Mouse (Mus musculus): ENCODE data around the gene Map3k21.
A peak's percentile ranks its signal among the peaks of the same experiment; 100 is the strongest.

The Map3k21 gene

GRCm38 (mm10) chr8:125910365-125911228 is at the start of gene Map3k21:
Gene Map3k21, plus strand, starts transcription at chr8:125910450.
- no peak for DNase-seq (ENCODE audit: low spot score)

GRCm38 (mm10) chr8:125866125-125866524 is 44.1 kb upstream of the Map3k21 start:
- DNase-seq (ENCODE audit: low spot score): no peak

GRCm38 (mm10) chr8:125868552-125868951 is 41.7 kb upstream of the Map3k21 start:
- no peak for DNase-seq (ENCODE audit: low spot score)

GRCm38 (mm10) chr8:125869739-125870138 is 40.5 kb upstream of the Map3k21 start:
- no peak for DNase-seq (ENCODE audit: low spot score)

GRCm38 (mm10) chr8:125870179-125870702 is 40.0 kb upstream of the Map3k21 start:
- DNase-seq (ENCODE audit: low spot score): no peak

GRCm38 (mm10) chr8:125870821-125871321 is 39.4 kb upstream of the Map3k21 start:
- peak; percentile 74 for DNase-seq (ENCODE audit: low spot score)

- no peak for DNase-seq (ENCODE audit: low spot score)
These were observed 37.6 kb upstream of the Map3k21 start for GRCm38 (mm10) chr8:125872501-125873249.

GRCm38 (mm10) chr8:125873250-125873534 is 37.1 kb upstream of the Map3k21 start:
- no peak for DNase-seq (ENCODE audit: low spot score)

GRCm38 (mm10) chr8:125880447-125880846 is 29.8 kb upstream of the Map3k21 start:
- DNase-seq (ENCODE audit: low spot score): no peak

GRCm38 (mm10) chr8:125887549-125887948 is 22.7 kb upstream of the Map3k21 start:
- no peak for DNase-seq (ENCODE audit: low spot score)

GRCm38 (mm10) chr8:125889920-125890319 is 20.3 kb upstream of the Map3k21 start:
- DNase-seq (ENCODE audit: low spot score): no peak

GRCm38 (mm10) chr8:125897388-125897787 is 12.9 kb upstream of the Map3k21 start:
- DNase-seq (ENCODE audit: low spot score): no peak

- DNase-seq (ENCODE audit: low spot score): no peak
These were observed 12.1 kb upstream of the Map3k21 start, which contains the start of gene Pcnx2 for GRCm38 (mm10) chr8:125897868-125898788. Gene Pcnx2, minus strand, starts transcription at chr8:125898317.

- peak; percentile 52 for DNase-seq (ENCODE audit: low spot score)
These were observed 11.4 kb upstream of the Map3k21 start for GRCm38 (mm10) chr8:125898899-125899298.

- DNase-seq (ENCODE audit: low spot score): no peak
These were observed 9.1 kb upstream of the Map3k21 start for GRCm38 (mm10) chr8:125901167-125901566.

GRCm38 (mm10) chr8:125902521-125902920 is 7.7 kb upstream of the Map3k21 start:
- no peak for DNase-seq (ENCODE audit: low spot score)

- no peak for DNase-seq (ENCODE audit: low spot score)
These were observed 4.9 kb upstream of the Map3k21 start for GRCm38 (mm10) chr8:125905341-125905740.

GRCm38 (mm10) chr8:125907311-125907710 is 2.9 kb upstream of the Map3k21 start:
- no peak for DNase-seq (ENCODE audit: low spot score)

- DNase-seq (ENCODE audit: low spot score): peak; percentile 58
These were observed 437 bp upstream of the Map3k21 start for GRCm38 (mm10) chr8:125909661-125910364.

GRCm38 (mm10) chr8:125911229-125911580 is 955 bp downstream of the Map3k21 start:
- DNase-seq (ENCODE audit: low spot score): no peak

- DNase-seq (ENCODE audit: low spot score): no peak
These were observed 3.0 kb downstream of the Map3k21 start for GRCm38 (mm10) chr8:125913206-125913605.
